Mouse (Mus musculus): ENCODE results near the gene Pik3r5.

Pik3r5 gene

GRCm38 (mm10) chr11:68508619-68509018 lies 76.7 kb downstream of the Pik3r5 start:
- 0 out of 2 replicates have a peak, but pooled peaks cover 4% of the 10 kb centered on the region for H3K27me3 ChIP-seq (ENCODE audit: insufficient read depth, low read length)
- TF ChIP-seq POU5F1 (IDR thresholded peaks at IDR 0.05; ENCODE audit: borderline replicate concordance, low read length) (no peak), CTCF (conservative IDR thresholded peaks at IDR 0.05; ENCODE audit: low read length) (no peak), NANOG (IDR thresholded peaks at IDR 0.05; ENCODE audit: borderline replicate concordance, low read length) (no peak)
- no peaks in the 10 kb centered on the region for H3K4me1 ChIP-seq (replicated peaks; ENCODE audit: low read depth, low read length)
- peaks cover 19% of the 10 kb centered on the region for H3K9me3 ChIP-seq (ENCODE audit: low read length)
- no peak overlapping the region for H3K4me3 ChIP-seq (replicated peaks; ENCODE audit: low read length)
- no peaks in the 10 kb centered on the region for H3K36me3 ChIP-seq (ENCODE audit: insufficient read depth, low read length)

- H3K4me1 ChIP-seq (replicated peaks; ENCODE audit: low read depth, low read length), result no peaks in the 10 kb centered on the region
- H3K9me3 ChIP-seq (ENCODE audit: low read length), result peaks cover 24% of the 10 kb centered on the region
- TF ChIP-seq POU5F1 (IDR thresholded peaks at IDR 0.05; ENCODE audit: borderline replicate concordance, low read length), result no peak
- TF ChIP-seq CTCF (conservative IDR thresholded peaks at IDR 0.05; ENCODE audit: low read length), result no peak
- no peak for TF ChIP-seq NANOG (IDR thresholded peaks at IDR 0.05; ENCODE audit: borderline replicate concordance, low read length)
Measured at GRCm38 (mm10) chr11:68509194-68509593, 77.3 kb downstream of the Pik3r5 start.

GRCm38 (mm10) chr11:68513969-68514368 lies 82.0 kb downstream of the Pik3r5 start:
- H3K4me3 ChIP-seq (replicated peaks; ENCODE audit: low read length), result no peak overlapping the region
- H3K9me3 ChIP-seq (ENCODE audit: low read length), result peaks cover 24% of the 10 kb centered on the region
- H3K4me1 ChIP-seq (replicated peaks; ENCODE audit: low read depth, low read length), result no peaks in the 10 kb centered on the region
- H3K27me3 ChIP-seq (ENCODE audit: insufficient read depth, low read length), result no peaks in the 10 kb centered on the region
- no peak for TF ChIP-seq NANOG (IDR thresholded peaks at IDR 0.05; ENCODE audit: borderline replicate concordance, low read length)
- TF ChIP-seq CTCF (conservative IDR thresholded peaks at IDR 0.05; ENCODE audit: low read length), result no peak
- TF ChIP-seq POU5F1 (IDR thresholded peaks at IDR 0.05; ENCODE audit: borderline replicate concordance, low read length), result no peak
- H3K36me3 ChIP-seq (ENCODE audit: insufficient read depth, low read length), result no peaks in the 10 kb centered on the region

More at GRCm38 (mm10) chr11:68509194-68509593, 77.3 kb downstream of the Pik3r5 start:
- H3K4me3 ChIP-seq (replicated peaks; ENCODE audit: low read length), result no peak overlapping the region
- no peaks in the 10 kb centered on the region for H3K36me3 ChIP-seq (ENCODE audit: insufficient read depth, low read length)
- 0 out of 2 replicates have a peak, but pooled peaks cover 4% of the 10 kb centered on the region for H3K27me3 ChIP-seq (ENCODE audit: insufficient read depth, low read length)

GRCm38 (mm10) chr11:68519362-68519761 lies 87.4 kb downstream of the Pik3r5 start:
- Histone ChIP-seq H3K4me1 (replicated peaks; ENCODE audit: low read depth, low read length) (no peaks in the 10 kb centered on the region), H3K9me3 (ENCODE audit: low read length) (no peaks in the 10 kb centered on the region), H3K27me3 (ENCODE audit: insufficient read depth, low read length) (no peaks in the 10 kb centered on the region; the same call in 1 of the 2 replicates), H3K4me3 (replicated peaks; ENCODE audit: low read length) (no peak overlapping the region), H3K36me3 (ENCODE audit: insufficient read depth, low read length) (no peaks in the 10 kb centered on the region)
- TF ChIP-seq NANOG (IDR thresholded peaks at IDR 0.05; ENCODE audit: borderline replicate concordance, low read length) (no peak), POU5F1 (IDR thresholded peaks at IDR 0.05; ENCODE audit: borderline replicate concordance, low read length) (no peak), CTCF (conservative IDR thresholded peaks at IDR 0.05; ENCODE audit: low read length) (no peak)

GRCm38 (mm10) chr11:68519815-68520214 lies 87.9 kb downstream of the Pik3r5 start:
- H3K36me3 ChIP-seq (ENCODE audit: insufficient read depth, low read length), result no peaks in the 10 kb centered on the region
- H3K4me1 ChIP-seq (replicated peaks; ENCODE audit: low read depth, low read length), result no peaks in the 10 kb centered on the region
- no peak for TF ChIP-seq POU5F1 (IDR thresholded peaks at IDR 0.05; ENCODE audit: borderline replicate concordance, low read length)
- H3K9me3 ChIP-seq (ENCODE audit: low read length), result no peaks in the 10 kb centered on the region
- no peaks in the 10 kb centered on the region; the same call in 1 of the 2 replicates for H3K27me3 ChIP-seq (ENCODE audit: insufficient read depth, low read length)
- no peak overlapping the region for H3K4me3 ChIP-seq (replicated peaks; ENCODE audit: low read length)

GRCm38 (mm10) chr11:68520439-68520838 lies 88.5 kb downstream of the Pik3r5 start:
- Histone ChIP-seq H3K36me3 (ENCODE audit: insufficient read depth, low read length) (no peaks in the 10 kb centered on the region), H3K27me3 (ENCODE audit: insufficient read depth, low read length) (peaks cover 3% of the 10 kb centered on the region; the same call in 1 of the 2 replicates), H3K4me1 (replicated peaks; ENCODE audit: low read depth, low read length) (no peaks in the 10 kb centered on the region), H3K4me3 (replicated peaks; ENCODE audit: low read length) (no peak overlapping the region), H3K9me3 (ENCODE audit: low read length) (no peaks in the 10 kb centered on the region)
- TF ChIP-seq NANOG (IDR thresholded peaks at IDR 0.05; ENCODE audit: borderline replicate concordance, low read length), result no peak
- TF ChIP-seq CTCF (conservative IDR thresholded peaks at IDR 0.05; ENCODE audit: low read length), result no peak
- TF ChIP-seq POU5F1 (IDR thresholded peaks at IDR 0.05; ENCODE audit: borderline replicate concordance, low read length), result no peak

- Histone ChIP-seq H3K4me1 (replicated peaks; ENCODE audit: low read depth, low read length) (no peaks in the 10 kb centered on the region), H3K9me3 (ENCODE audit: low read length) (no peaks in the 10 kb centered on the region), H3K36me3 (ENCODE audit: insufficient read depth, low read length) (no peaks in the 10 kb centered on the region), H3K27me3 (ENCODE audit: insufficient read depth, low read length) (peaks cover 9% of the 10 kb centered on the region; the same call in 1 of the 2 replicates), H3K4me3 (replicated peaks; ENCODE audit: low read length) (no peak overlapping the region)
- TF ChIP-seq CTCF (conservative IDR thresholded peaks at IDR 0.05; ENCODE audit: low read length) (no peak), NANOG (IDR thresholded peaks at IDR 0.05; ENCODE audit: borderline replicate concordance, low read length) (no peak), POU5F1 (IDR thresholded peaks at IDR 0.05; ENCODE audit: borderline replicate concordance, low read length) (no peak)
Measured at GRCm38 (mm10) chr11:68521352-68521751, 89.4 kb downstream of the Pik3r5 start.

- Histone ChIP-seq H3K36me3 (ENCODE audit: insufficient read depth, low read length) (no peaks in the 10 kb centered on the region), H3K4me3 (replicated peaks; ENCODE audit: low read length) (no peak overlapping the region), H3K4me1 (replicated peaks; ENCODE audit: low read depth, low read length) (peaks cover 5% of the 10 kb centered on the region), H3K27me3 (ENCODE audit: insufficient read depth, low read length) (peaks cover 48% of the 10 kb centered on the region), H3K9me3 (ENCODE audit: low read length) (no peaks in the 10 kb centered on the region)
- TF ChIP-seq POU5F1 (IDR thresholded peaks at IDR 0.05; ENCODE audit: borderline replicate concordance, low read length) (no peak), NANOG (IDR thresholded peaks at IDR 0.05; ENCODE audit: borderline replicate concordance, low read length) (no peak), CTCF (conservative IDR thresholded peaks at IDR 0.05; ENCODE audit: low read length) (no peak)
Measured at GRCm38 (mm10) chr11:68526441-68526840, 94.5 kb downstream of the Pik3r5 start.
